Mouse (Mus musculus) activated CD4-positive, CD25-positive, alpha-beta regulatory T cell, adult 4 months (primary cell): ENCODE data around the gene Prkci. TPM values are rescaled to one million over a fixed set of nuclear protein-coding genes. Genes with fewer than 3 reads are reported as not detected.

ENCODE experiments used
- ATAC-seq: one replicate; pipeline ENCODE4 v1.8.0; 2017
- polyA plus RNA-seq, 2 experiments: library from polyadenylated mRNA; unstranded; fragments of 100-300 nt; shearing (Covaris generic); gene quantifications; one replicate each; pipeline ENCODE4 v1.2.1; 2017

The Prkci gene
- polyA plus RNA-seq, 2 experiments from 2014 or later, result 1.2 to 1.9 TPM

DNA sequence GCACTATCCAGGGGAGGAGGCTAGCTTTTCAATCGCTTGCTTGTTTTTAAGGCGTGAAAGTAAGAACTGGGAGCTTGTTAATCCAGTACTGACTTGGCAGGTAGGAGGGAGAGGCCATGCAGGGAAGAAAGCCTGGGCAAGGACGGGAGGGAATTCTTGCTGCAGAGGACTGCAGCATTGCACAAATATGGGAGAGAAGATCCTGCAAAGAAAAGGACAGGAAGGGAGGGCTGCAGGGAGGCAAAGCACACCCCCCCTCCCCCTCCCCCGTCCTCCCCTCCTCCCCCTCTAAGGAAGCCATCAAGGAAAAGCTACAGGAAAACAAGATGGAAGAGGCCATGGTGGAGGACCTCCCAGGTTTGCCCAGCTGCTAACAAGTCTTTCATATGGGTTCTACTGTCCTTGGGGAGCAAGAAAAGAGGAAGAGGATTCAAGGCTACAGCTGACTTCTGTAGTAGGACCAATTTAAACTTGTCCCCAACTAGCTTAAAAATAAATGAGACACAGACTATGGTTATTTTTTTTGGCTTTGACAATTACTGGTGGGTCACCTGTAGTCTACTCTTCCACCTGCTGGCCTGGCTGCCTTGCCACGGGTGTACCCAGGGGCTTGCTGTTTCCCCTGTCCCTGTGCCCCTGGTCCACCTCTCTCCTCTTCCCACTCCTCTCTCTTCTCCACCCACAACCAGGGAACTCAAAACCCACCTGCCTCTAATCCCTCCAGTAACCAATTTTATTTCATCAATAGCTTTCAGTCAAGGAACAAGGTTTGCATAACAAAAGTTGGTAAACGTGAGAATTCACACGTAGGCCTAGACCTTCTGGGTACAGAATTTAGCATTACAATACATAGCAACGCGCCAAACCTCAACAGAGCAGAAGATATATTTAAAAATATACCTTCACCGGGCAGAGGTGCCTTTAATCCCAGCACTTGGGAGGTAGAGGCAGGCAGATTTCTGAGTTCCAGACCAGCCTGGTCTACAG is 93.5 kb downstream of the Prkci start:
- ATAC-seq, result no peak

DNA sequence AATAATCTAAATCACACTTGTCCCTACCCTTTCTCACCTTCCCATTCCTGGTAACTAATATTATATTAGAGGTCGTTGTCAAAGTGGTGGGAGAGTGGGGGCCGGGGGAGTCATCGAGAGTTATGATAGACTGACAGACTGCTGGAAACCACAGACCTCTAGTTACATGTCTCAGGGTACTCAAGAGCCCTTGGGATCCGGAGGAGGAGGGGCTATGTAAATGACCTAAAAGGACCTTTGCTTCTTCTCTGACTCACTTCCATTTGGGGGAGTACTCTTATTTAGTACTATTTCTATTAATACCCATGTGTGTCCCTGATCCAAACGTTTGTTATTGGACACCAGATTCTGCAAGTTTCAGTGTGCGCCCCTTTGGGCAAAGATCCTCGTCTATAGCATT is 94.4 kb downstream of the Prkci start:
- no peak for ATAC-seq

DNA sequence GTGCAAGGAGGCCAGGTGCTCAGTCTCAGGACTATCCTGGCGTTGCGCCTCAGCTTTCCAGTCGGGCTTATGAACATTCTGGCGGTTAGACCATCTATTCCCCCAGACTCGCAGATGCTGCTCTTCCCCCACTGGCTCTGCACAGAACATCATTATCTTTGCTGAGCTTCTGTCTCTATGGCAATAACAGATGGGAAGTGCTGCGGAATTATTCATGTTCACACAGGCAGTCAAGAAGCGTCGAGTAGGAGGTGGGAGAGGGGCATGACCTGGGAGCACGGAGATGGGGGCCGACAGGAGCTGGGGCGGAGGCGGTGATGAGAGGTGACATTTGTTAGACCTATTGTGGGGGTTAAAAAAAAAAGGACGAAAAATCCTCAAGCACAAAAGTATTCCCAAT is 97.6 kb downstream of the Prkci start:
- ATAC-seq, result no peak

DNA sequence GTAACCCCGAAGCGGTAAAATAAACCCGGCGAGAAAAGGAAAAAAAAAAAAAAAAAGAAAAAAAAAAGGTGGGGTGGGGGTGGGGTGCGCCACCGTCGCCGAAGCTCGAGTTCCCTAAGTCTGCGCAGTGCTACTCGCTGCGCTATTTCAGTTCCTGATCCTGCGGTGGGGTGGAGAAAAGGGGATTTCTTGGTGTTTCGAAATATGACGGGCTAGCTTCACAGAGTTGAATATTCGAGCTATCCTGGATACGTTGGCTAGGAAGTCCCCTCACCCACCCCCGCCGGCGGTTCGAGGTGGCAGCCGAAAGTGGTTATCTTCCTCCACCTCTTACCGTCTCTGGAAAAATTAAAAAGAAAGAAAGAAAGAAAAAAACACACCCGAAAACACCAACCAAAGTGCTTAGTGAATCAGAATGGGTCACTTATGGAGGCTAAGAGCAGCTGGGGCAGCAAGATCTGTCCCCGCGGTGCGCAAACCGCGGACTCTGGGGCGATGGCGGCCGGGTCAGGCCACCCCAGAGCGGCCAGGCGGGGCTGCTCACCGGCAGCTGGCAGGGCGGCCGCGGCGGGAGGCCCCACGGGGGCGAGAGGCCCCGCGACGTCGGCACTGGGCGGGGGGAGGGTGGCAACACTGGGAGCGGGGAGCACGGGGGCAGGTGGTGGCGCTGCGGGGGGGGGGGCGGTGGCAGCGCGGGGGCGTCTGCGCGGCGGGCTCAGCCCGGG is 98.2 kb downstream of the Prkci start:
- ATAC-seq, result peak; percentile 62

DNA sequence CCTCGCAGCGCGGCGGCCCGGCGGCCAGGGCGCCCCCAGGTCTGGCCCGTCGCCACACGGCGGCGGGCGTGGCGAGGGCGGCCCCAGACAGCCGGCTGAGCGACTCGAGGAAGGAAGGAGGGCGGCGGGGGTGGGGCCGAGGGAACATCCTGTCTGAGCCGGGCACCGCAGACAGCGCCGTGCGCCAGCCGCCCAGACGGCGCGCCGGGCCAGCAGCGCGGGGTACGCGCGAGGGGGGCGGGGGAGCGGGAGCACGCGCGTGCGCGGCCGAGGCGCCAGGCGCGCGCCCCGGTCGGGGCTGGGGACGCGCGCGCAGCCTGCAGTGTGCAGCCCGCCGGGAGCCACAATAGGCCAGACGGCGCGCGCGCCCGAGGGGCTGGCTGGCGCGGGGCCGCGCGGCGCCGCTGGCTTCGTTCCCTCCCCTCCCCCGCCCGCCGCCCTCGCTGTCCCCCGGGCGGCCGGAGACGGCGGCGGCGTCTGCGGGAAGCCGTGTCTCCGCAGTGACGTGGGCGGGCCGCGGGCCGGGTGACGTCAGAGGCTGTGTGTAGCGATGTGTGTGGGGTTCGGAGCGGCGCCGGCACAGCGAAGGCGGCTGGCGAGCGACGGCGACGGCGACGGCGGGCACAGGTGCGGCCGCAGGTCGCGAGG is 99.1 kb downstream of the Prkci start, which contains the start of gene Skil:
TSS of gene Skil (plus strand) at position 528 of the 648 bp plus-strand sequence.
- ATAC-seq, result peak; percentile 69

DNA sequence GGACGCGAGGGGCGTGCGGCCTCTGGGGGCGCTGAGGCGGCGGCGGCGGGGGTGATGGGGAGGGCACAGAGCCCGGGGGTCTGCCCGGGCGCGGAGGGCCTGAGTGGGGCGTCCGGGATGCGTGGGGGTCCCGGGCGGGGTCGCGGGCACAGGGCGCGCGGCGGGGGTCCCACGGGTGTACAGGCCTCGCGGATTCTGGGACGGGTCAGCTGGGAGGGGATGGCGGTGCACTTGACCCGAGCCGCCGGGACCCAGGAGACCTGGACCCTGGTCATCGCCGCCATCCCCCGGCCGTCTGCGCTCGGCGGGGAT is 99.6 kb downstream of the Prkci start:
- no peak for ATAC-seq

DNA sequence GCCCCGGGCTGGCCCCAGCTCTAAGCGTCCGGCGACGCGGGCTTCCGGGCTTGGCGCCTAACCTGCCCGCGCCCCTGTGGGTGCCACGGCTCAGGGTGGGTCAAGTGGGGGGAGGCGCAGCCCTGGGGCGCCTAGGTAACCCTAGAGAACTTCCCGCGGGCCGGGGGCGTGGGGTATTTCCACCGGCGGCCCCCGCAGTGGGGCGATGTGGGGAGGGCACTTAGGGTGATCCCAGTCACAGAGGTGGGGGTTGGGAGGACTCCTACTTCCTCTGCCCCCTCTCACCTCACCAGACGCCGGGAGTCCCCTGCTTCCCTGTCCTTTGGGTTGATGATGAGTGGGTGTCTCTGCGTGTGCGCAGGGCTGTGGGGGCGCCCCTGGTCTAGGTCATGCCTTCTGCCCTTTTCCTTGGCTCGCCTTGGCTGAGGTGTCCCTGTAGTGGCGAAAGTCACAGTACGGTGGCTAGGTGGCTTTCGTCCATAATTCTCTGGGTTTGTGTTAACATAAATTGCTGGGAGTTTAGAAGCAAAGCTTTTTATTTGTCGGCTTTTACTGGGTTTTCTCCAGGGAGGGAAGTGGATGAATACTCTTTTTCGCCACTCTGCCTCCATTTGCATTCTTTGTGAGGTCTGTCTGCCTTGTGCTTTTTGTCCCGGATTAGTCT is 100.1 kb downstream of the Prkci start:
- peak; percentile 18 for ATAC-seq

DNA sequence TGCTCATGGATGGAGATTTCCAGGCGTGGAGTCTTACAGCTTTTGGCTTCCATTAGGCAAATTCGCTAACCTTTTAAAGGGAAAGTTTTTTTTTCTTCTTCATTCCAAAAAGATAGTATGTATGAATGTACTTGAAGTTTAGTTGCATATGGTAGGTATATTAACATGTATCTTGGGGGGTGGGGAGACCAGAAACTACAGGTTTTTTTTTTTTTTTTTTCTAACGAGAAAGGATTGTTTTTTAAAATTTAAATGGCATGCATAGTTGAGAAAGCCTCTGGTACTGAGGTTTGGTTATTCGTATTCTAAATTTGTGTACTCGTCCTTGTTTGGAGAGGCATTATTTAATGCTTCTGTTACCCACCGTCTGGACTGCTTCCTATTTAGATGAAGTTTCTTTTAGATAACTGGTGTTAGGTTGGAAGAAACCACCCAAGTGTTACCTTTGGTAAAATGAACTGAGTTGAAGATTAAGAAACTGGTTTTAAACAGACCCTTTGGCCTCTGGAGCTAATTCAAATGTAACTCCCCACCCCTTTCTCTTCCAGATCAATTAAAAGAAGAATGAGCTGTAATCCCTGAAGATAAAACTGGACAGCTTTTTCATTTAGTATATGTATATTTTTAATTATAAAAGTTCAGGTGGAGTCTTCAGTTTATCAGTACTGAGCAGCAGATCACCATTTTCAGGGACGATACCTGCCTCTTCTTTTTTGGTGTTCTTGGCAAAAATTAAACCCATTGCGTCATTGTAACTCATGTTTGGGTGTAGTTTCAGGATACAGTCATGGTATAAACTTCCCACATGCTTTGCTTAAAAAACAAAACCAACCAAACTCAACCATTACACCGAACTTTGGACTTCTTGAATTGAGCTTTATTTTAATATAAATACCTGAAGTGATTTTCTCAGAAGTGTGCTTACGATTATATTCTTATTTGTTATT is 100.9 kb downstream of the Prkci start:
- ATAC-seq, result no peak

DNA sequence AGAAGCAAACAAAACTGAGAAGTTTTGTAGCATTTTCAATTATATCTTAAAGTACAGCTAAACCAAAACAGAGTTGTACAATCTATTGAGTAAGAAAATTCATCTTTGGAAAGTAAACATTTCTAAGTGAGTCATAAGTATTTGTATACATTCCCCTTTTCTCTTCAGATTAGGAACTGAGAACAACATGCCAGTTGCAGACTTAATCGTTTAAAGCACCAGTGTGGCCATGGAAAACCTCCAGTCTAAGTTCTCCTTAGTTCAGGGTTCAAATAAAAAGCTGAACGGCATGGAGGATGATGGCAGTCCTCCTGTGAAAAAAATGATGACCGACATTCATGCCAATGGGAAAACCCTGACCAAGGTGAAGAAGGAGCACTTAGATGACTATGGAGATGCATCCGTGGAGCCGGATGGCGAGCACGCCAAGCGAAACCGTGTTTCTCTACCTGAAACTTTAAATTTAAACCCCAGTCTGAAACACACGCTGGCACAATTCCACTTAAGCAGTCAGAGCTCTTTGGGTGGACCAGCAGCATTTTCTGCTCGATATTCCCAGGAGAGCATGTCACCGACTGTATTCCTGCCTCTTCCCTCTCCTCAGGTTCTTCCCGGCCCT is 101.7 kb downstream of the Prkci start:
- no peak for ATAC-seq

DNA sequence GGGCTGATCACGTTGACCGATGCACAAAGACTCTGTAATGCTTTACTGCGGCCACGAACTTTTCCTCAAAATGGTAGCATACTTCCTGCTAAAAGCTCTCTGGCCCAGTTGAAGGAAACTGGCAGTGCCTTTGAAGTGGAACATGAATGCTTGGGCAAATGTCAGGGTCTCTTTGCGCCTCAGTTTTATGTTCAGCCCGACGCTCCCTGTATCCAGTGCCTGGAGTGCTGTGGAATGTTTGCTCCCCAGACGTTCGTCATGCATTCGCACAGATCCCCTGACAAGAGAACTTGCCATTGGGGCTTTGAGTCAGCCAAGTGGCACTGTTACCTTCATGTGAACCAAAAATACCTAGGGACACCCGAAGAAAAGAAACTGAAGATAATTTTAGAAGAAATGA is 102.4 kb downstream of the Prkci start:
- no peak for ATAC-seq

DNA sequence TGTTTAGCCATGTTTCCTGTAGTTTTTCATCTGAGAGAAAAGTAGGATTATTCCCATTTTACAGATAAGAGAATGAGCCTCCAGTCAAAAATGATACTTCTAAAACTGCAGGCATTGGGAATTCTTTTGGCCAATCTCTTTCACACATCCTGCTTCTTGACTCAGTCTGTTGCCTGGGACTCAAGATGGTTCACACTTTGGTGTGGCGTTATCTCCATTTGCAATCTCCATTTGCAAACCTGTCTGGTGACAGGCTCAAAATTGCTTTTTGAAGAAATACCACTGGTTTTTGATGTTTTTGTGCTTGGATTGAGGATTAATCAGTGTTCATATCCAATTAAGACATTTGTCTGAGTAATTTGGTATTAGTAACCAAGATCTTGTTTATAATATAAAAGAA is 103.0 kb downstream of the Prkci start:
- ATAC-seq, result no peak

DNA sequence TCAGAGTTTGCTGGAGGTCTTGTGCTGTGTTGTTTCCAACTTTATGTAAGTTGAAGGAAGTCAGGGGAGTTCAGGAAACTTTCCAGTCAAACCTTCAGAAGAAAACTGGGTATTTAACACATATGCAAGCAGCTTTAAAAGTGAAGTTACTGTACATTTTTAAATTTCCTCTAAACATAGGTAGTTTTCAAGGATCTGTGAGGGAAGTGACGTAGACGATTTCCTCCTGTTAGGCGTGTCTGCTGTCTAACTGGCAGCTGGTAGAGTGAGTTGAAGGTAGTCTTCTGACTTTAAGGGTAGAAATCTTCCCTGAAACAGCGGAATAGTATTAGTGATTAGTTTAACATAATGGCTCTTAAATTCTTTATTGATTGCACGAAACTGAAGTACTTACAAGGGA is 104.5 kb downstream of the Prkci start:
- peak; percentile 41 for ATAC-seq

DNA sequence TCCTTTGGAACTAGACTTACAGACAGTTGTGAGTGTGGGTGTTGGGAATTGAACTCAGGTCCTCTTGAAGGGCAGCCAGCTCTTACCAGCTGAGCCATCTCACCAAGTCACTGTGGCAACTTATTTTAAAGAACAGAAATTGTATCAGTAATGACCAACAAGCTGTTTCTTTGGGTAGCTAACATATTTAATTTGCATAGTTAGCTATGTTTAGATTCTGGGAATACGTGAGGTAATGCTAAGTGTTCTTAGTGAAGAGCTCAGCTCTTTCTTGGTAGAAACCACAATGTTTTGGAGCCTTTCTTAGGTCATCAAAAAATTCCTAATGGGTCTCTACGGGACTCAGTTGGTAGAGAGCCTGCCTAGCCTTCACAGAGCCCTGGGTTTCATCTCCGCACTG is 105.3 kb downstream of the Prkci start:
- ATAC-seq, result no peak

Other genes with a start within 250 kb of the Prkci start
- under 1 TPM in 1 of 2 experiments, not detected in 1; 0.44 TPM for gene Samd7, start 249.5 kb upstream of the Prkci start, polyA plus RNA-seq
- gene Sec62, start 202.9 kb upstream of the Prkci start, polyA plus RNA-seq, result 10 to 100 TPM; 48.3 to 83.7 TPM
- gene Gpr160, start 139.8 kb upstream of the Prkci start, polyA plus RNA-seq, result 1 to 10 TPM; 2.6 to 3.5 TPM
- gene Phc3, start 26.3 kb upstream of the Prkci start, polyA plus RNA-seq, result 10 to 100 TPM; 45.9 to 48.0 TPM
- gene Skil, start 99.3 kb downstream of the Prkci start, polyA plus RNA-seq, result 10 to 100 TPM; 54.4 to 60.6 TPM
- gene Cldn11, start 154.2 kb downstream of the Prkci start, polyA plus RNA-seq, result not detected